Mouse (Mus musculus) frontal cortex, adult (tissue): ENCODE data around the gene Hist1h3c.
A peak's percentile ranks its signal among the peaks of the same experiment; 100 is the strongest.
"Not testable (repeated sequence)": the region's sequence is repeated elsewhere in the genome, so short reads cannot be mapped to it uniquely, and the experiment has no call there.

Source experiments
- ATAC-seq: cut with Nextera tagmentation; 2 replicates; pipeline ENCODE4 v1.9.2; 2017; ENCODE audit warnings: mild to moderate bottlenecking, moderate library complexity, mixed read lengths; ENCODE audit not compliant: low TSS enrichment

Gene Hist1h3c

DNA sequence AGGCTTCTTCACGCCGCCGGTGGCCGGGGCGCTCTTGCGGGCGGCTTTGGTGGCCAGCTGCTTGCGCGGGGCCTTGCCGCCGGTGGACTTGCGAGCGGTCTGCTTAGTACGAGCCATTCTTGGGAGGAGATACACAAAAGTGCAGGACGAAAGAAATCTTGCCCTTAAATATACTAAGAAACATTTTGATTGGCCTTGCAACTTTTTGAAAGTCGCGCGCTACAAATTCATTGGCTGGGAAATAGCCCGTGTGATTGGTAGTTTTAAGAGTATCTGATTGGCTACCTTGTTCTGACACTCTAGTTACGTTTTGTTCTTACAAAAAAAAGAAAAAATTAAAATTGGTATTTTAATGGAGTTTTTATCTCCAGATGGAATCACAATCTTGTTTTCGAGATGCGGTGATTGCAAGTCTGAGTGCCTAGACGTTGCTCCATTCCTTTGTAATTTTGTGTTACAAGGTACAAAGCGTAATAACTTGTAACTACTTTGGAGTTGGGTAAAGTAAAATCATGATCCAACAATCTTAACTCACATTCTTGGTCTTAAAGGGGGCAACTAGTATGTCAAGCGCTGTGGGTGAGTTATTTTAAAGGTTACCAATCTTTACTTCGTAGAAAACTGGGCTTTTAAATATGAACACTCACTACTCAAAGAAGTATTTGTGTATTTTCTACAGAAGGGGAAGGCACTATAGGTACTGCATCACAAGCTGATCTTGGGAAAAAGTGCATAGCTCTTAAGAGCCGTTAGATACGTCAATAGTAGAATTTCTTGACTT, at the start of gene Hist1h3c:
Gene Hist1h3c, minus strand, starts transcription at position 222 of the 781 bp plus-strand sequence.
- ATAC-seq = peak; percentile 71

DNA sequence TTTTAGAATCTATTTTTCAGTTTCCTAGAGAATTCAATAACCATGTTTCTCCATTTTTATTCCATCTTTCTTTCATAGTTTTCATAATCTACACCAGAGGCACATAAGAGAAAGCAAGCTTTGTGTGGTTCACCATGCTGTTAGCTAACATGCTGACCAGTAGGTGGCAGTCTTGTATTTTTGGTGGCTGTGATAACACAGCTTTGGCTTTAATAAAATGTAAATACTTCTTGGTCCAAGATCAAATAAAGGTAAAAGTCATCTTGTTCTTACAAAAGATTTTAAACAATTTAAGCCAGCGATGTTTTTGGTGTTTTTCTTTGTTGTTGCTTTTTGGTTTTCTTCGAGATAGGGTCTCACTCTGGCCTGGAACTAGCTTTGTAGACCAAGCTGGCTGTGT, 47.1 kb upstream of the Hist1h3c start:
- ATAC-seq = peak; percentile 95

- ATAC-seq = no peak
Observed at GRCm38 (mm10) chr13:23779025-23779424, 33.6 kb upstream of the Hist1h3c start.

- ATAC-seq = no peak
Observed at GRCm38 (mm10) chr13:23778339-23778738, 32.9 kb upstream of the Hist1h3c start.

GRCm38 (mm10) chr13:23772561-23773313, 27.3 kb upstream of the Hist1h3c start:
- peak; percentile 91 for ATAC-seq

GRCm38 (mm10) chr13:23769613-23770012, 24.2 kb upstream of the Hist1h3c start, which contains the start of gene Trim38:
Gene Trim38, plus strand, starts transcription at chr13:23769913.
- not testable (repeated sequence) for ATAC-seq

GRCm38 (mm10) chr13:23768834-23769397, 23.5 kb upstream of the Hist1h3c start:
- ATAC-seq = no peak

GRCm38 (mm10) chr13:23766772-23767171, 21.4 kb upstream of the Hist1h3c start:
- no peak for ATAC-seq

DNA sequence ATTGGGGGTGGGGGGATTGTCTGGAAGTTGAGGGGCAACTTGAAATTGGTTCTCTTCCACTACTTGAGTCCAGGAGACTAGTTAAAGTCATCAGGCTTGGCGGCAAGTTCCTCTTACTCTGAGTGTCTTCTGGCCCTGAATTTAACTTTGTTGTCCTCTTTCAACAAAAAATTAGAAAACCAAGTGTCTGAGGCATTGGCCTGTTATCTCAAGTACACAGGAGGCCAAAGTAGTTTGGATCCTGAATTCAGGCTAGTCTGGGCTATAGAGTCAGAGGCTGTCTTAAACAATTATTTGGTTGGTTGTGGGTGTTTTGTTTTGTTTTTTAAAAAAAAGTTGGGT, 19.7 kb upstream of the Hist1h3c start:
- no peak for ATAC-seq

DNA sequence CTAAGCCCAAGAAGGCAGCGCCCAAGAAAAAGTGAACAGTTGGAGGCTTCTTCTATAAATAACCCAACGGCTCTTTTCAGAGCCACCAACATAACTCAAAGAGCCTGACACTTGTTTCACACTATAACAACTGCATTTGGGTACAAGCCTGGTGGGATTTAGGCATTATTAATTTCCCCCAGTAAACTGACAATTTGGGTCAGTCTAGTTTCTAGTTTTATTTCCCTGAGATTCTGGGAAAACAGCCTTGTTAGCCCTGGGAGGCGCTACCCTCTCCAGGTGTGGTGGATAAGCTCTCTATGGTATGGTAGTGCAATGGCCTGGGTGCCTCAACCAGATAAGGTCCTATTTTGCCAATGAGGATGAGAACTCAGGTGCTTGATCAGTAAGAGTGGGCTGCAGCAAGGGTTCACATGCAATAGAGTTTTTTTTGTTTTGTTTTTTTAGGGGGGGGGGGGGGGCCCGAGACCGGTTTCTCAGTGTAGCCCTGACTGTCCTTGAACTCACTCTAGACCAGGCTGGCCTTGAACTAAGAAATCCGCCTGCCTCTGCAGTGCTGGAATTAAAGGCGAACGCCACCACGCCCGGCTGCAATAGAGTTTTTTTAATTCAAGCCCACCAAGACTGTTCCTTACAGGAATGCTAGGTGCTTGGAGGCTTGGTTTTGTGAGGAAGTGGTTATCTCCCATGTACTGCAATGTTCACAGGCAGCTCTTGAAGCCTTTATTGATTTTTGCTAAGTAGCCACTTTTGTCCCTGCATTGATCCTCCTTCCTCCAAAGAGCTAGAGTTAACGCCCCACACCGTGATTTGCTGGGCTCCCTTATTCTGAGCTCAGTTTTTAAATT, 19.1 kb upstream of the Hist1h3c start:
- ATAC-seq = no peak

DNA sequence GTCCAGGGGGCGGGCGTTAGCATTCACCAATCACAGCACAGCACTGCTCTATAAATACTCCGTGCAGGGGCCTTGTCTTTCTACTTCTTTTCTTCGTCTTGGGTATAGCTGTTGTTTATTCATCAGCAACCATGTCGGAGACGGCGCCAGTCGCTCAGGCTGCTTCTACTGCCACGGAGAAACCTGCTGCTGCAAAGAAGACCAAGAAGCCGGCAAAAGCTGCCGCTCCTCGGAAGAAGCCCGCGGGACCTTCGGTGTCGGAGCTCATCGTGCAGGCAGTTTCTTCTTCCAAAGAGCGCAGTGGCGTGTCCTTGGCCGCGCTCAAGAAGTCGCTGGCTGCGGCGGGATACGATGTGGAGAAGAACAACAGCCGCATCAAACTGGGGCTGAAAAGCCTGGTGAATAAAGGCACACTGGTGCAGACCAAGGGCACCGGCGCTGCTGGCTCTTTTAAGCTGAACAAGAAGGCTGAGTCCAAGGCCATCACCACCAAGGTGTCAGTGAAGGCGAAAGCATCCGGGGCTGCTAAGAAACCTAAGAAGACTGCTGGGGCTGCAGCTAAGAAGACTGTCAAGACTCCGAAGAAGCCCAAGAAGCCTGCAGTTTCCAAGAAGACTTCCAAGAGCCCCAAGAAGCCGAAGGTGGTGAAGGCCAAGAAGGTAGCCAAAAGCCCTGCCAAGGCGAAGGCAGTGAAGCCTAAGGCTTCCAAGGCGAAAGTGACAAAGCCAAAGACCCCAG, 18.4 kb upstream of the Hist1h3c start, which contains the start of gene Hist1h1a:
Gene Hist1h1a, plus strand, starts transcription at position 81 of the 738 bp plus-strand sequence.
- ATAC-seq = peak; percentile 71

DNA sequence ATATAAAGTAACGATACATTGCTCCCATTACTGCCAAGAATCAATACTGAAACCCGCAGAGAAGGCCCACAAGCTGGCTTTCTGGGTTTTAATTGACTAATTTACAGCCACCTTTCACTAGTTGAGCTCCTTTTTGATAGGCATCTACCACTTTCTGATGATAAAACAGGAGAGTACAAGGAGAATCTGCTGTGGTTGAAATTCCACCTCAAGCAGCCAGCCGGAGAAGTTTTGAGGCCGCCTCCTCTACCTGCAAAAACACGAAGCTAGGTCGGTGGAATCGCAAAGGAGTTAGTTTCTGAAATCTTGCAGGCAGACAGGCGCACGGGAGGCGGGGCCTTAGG, 17.8 kb upstream of the Hist1h3c start:
- ATAC-seq = no peak

DNA sequence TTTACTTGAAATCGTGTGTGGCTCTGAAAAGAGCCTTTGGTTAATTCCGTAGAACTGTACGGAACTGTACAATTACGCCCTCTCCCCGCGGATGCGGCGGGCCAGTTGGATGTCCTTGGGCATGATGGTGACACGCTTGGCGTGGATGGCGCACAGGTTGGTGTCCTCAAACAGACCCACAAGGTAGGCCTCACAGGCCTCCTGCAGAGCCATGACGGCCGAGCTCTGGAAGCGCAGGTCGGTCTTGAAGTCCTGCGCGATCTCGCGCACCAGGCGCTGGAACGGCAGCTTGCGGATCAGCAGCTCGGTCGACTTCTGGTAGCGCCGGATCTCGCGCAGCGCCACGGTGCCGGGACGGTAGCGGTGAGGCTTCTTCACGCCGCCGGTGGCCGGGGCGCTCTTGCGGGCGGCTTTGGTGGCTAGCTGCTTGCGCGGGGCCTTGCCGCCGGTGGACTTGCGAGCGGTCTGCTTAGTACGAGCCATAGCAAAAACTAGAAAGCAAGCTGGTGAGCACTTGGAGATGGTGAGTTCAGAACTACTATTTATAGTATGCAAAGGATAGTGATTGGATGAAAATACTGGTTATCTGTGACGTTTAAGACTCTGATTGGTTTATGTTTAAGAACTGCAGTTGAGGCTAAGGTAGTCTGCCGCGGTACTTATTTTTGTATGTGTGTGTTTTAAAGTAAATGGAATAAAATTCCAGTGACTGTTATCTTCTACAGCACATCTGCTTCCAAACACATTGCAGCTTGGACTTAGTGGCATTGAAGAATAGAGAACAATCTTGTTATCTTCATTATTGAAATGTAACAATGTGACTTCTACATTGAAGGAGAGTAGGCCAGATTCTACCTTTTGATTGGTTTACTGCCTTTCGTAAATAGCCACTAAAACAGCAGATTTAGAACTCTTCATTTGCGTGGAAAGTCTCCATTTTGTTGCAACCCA, 16.7 kb upstream of the Hist1h3c start, which contains the start of gene Hist1h3a:
Gene Hist1h3a, minus strand, starts transcription at position 516 of the 951 bp plus-strand sequence.
- ATAC-seq = peak; percentile 73

GRCm38 (mm10) chr13:23760972-23761864, 15.8 kb upstream of the Hist1h3c start, which contains the start of gene Hist1h4a:
Gene Hist1h4a, minus strand, starts transcription at chr13:23761230.
- ATAC-seq = peak; percentile 53

GRCm38 (mm10) chr13:23760240-23760971, 15.0 kb upstream of the Hist1h3c start:
- no peak for ATAC-seq

DNA sequence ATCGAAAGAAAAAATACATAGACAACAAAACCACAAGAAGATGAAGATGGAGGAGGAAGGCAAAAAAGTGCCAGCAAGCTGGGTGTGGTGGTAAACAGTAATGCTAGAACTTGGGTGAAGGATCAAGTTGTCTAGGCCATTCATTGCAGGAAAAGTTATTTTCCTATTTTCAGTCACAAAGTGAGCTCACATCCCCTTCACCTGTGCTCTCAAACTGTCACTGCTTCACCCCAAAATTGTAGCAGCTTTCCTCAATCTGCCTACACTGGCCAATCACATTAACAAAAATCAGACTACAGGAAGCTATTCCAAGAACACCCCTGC, 14.5 kb upstream of the Hist1h3c start:
- no peak for ATAC-seq

DNA sequence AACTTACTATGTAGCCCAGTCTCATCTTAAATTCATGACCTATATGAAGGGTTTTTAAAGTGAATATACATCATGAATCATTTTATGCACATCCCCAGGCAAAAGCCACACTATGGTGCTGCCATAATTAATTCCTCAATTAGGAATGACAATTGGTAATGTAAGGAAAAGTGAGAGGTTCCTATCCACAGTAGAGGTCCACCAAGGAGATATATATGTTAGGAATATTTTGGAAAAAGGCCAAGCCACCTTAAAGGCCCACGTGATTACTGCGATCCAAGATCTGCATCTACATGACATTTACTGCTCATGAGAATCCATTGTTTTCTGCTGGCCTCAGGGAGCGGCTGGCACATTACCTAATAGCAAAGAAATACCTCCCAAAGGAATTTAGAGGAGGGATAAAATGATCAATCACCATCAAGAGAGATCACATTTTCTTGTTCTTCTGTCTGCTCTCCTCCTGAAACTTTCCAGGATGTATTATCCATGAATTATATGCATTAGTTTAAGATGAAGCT, 13.9 kb upstream of the Hist1h3c start:
- no peak for ATAC-seq

GRCm38 (mm10) chr13:23757921-23758320, 12.5 kb upstream of the Hist1h3c start:
- ATAC-seq = no peak
